Mouse (Mus musculus): ENCODE data around the gene Angpt4. TPM values are rescaled to one million over a fixed set of nuclear protein-coding genes. Genes with fewer than 3 reads are reported as not detected.

Angpt4 gene
- total and polyA plus RNA-seq, 2 experiments = under 0.01 to 0.10 TPM

DNA sequence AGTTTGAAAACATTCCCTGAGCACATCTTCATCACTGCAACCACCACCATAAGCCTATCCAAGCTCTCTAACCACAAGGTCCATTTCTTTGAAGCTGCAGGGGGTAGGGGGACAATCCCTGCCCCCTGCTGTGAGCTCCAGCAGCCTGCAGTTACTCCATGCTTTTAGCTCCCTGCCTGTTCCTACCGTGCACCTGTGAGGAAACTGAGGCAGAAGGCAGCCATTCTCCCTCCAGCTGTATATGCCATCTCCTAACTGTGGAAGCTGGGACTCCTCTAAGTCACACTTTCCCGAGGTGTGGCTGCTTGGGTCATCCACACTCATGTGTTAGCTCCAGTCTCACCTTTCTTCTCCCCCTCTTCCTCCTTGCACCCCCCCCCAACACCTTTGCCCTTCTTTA is 4.1 kb downstream of the Angpt4 start:
- H3K4me1 ChIP-seq (ENCODE audit: control insufficient read depth, insufficient read depth, low read length) = no peaks in the 10 kb centered on the region
- no peaks in the 10 kb centered on the region for H3K36me3 ChIP-seq (ENCODE audit: control insufficient read depth, insufficient read depth, low read length)
- TF ChIP-seq POLR2A (IDR thresholded peaks at IDR 0.05; ENCODE audit: extremely low read depth, insufficient read depth, low read length) (no peak), CTCF (IDR thresholded peaks at IDR 0.05; ENCODE audit: low read depth, low read length) (no peak)
- no peaks in the 10 kb centered on the region for H3K79me2 ChIP-seq (ENCODE audit: control insufficient read depth, insufficient read depth, low read length)
- no peak overlapping the region for H3K4me3 ChIP-seq (ENCODE audit: insufficient read depth, low read depth, low read length)
- no peak for DNase-seq (ENCODE audit: extremely low read depth, low read depth, low spot score)
- no peak overlapping the region for H3K27ac ChIP-seq (replicated peaks; ENCODE audit: insufficient read depth, low read depth, low read length)
- no peak overlapping the region for H3K9ac ChIP-seq (ENCODE audit: low read depth, low read length)
- WGBS = 24% methylated on average over 2 of the region's 2 CpGs
- H3K27me3 ChIP-seq (ENCODE audit: control insufficient read depth, insufficient read depth, low read length) = no peaks in the 10 kb centered on the region

DNA sequence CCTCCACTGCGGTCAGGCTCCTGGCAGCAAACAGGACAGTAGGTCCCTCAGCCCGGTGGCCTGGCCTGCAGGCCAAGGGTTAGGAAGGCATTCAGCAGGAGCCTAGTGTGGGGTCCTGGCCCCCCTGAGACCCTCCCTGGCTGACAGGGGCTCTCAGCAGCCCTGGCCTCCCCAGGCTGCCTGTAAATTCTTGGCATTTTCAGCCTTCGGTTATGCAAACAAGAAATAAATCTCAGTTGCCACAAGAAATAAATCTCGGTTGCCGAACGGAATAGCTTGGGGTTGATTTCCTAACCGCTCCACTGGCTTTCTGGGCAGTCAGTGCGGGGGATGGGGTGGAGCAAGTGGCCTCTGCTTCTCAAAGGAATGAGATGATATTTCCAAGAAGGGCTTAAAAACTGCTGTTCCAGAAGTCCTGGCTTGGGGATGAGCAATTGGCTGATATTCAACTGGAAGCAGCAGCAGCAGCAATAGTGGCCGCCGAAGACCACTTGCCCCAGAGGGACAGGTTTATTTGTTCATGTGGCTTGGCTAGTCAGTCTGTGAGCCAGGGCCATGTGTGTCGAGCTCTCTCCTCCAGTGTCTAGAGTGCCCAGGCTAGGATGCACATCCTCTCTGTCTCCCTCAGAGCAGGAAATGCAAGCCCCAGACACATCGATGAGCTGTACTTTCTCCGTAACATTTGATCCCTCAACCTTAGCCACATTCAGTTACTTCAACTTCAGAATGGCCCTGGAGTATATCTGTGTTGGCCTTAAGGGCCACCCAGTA is 5.2 kb downstream of the Angpt4 start:
- Histone ChIP-seq H3K79me2 (ENCODE audit: control insufficient read depth, insufficient read depth, low read length) (no peaks in the 10 kb centered on the region), H3K4me3 (ENCODE audit: insufficient read depth, low read depth, low read length) (no peak overlapping the region), H3K27ac (replicated peaks; ENCODE audit: insufficient read depth, low read depth, low read length) (no peak overlapping the region), H3K27me3 (ENCODE audit: control insufficient read depth, insufficient read depth, low read length) (no peaks in the 10 kb centered on the region), H3K9ac (ENCODE audit: low read depth, low read length) (no peak overlapping the region), H3K36me3 (ENCODE audit: control insufficient read depth, insufficient read depth, low read length) (no peaks in the 10 kb centered on the region), H3K4me1 (ENCODE audit: control insufficient read depth, insufficient read depth, low read length) (no peaks in the 10 kb centered on the region)
- no peak for DNase-seq (ENCODE audit: extremely low read depth, low read depth, low spot score)
- no peak for TF ChIP-seq CTCF (IDR thresholded peaks at IDR 0.05; ENCODE audit: low read depth, low read length)
- no peak for TF ChIP-seq POLR2A (IDR thresholded peaks at IDR 0.05; ENCODE audit: extremely low read depth, insufficient read depth, low read length)
- WGBS = 78% methylated on average over 13 of the region's 13 CpGs

DNA sequence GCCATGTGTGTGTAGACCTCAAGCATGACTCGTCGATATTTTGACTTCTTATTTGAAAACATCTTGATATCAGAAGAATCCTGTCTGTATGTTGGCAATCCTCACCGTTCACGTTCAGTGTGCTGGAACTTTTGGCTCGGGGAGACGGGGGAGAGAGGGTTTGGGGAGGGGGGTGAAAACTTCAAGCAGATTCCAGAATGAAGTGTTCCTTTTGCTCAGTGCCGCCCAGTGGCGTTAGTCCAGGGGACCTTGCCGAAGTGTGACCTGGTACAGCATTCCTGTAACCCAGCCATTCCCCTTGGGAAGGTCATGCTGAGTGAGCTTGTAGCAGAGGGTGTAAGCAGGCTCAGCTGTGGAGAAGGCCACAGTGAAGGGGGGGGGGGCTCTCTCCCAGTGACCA is 8.1 kb downstream of the Angpt4 start:
- H3K4me3 ChIP-seq (ENCODE audit: insufficient read depth, low read depth, low read length) = no peak overlapping the region
- DNase-seq (ENCODE audit: extremely low read depth, low read depth, low spot score) = no peak
- H3K79me2 ChIP-seq (ENCODE audit: control insufficient read depth, insufficient read depth, low read length) = no peaks in the 10 kb centered on the region
- TF ChIP-seq POLR2A (IDR thresholded peaks at IDR 0.05; ENCODE audit: extremely low read depth, insufficient read depth, low read length) (no peak), CTCF (IDR thresholded peaks at IDR 0.05; ENCODE audit: low read depth, low read length) (no peak)
- H3K27me3 ChIP-seq (ENCODE audit: control insufficient read depth, insufficient read depth, low read length) = no peaks in the 10 kb centered on the region
- no peaks in the 10 kb centered on the region for H3K4me1 ChIP-seq (ENCODE audit: control insufficient read depth, insufficient read depth, low read length)
- H3K27ac ChIP-seq (replicated peaks; ENCODE audit: insufficient read depth, low read depth, low read length) = no peak overlapping the region
- WGBS = 83% methylated on average over 9 of the region's 9 CpGs
- no peak overlapping the region for H3K9ac ChIP-seq (ENCODE audit: low read depth, low read length)
- H3K36me3 ChIP-seq (ENCODE audit: control insufficient read depth, insufficient read depth, low read length) = no peaks in the 10 kb centered on the region

DNA sequence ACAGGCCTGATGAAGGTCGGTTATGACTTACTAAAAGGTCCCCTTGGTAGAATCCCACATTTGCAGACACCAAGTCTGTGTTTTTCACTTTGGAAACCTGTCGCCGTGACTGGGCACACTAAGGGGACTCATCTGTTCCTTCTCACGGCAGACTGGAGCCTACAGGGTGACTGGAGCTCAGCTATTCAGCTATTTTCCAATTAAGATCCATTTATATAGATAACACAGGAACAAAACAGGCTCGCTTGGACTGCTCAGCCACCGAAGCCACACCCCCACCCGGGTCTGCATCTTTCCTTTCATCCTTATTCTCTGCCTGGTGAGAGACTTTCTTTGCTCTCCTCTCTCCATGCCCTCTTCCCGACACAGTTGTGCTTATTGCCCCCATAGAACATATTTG is 10.1 kb downstream of the Angpt4 start:
- 83% methylated on average over 8 of the region's 8 CpGs for WGBS
- Histone ChIP-seq H3K27ac (replicated peaks; ENCODE audit: insufficient read depth, low read depth, low read length) (no peak overlapping the region), H3K27me3 (ENCODE audit: control insufficient read depth, insufficient read depth, low read length) (no peaks in the 10 kb centered on the region), H3K4me3 (ENCODE audit: insufficient read depth, low read depth, low read length) (no peak overlapping the region), H3K36me3 (ENCODE audit: control insufficient read depth, insufficient read depth, low read length) (no peaks in the 10 kb centered on the region), H3K4me1 (ENCODE audit: control insufficient read depth, insufficient read depth, low read length) (peaks cover 11% of the 10 kb centered on the region), H3K79me2 (ENCODE audit: control insufficient read depth, insufficient read depth, low read length) (no peaks in the 10 kb centered on the region), H3K9ac (ENCODE audit: low read depth, low read length) (no peak overlapping the region)
- TF ChIP-seq CTCF (IDR thresholded peaks at IDR 0.05; ENCODE audit: low read depth, low read length) = no peak
- no peak for TF ChIP-seq POLR2A (IDR thresholded peaks at IDR 0.05; ENCODE audit: extremely low read depth, insufficient read depth, low read length)
- no peak for DNase-seq (ENCODE audit: extremely low read depth, low read depth, low spot score)

DNA sequence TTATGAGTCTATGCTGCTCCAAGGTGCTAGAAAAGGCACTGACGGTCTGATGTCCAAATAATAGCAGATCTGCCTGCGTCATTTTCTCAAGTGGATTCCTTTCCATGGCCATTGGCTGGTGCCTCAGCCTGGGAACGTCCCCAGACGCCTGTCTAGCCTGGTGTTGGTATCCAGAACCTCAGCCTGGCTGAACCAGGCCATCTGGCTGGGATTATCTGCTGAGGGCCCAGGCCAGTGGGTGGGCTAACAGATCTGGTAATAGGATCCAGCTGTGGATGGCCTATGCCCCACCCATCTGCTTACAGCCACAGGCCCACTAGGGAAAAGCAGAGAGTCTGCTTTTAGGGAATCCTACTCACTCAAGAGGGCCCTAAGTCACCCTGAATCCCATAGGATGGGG is 10.6 kb downstream of the Angpt4 start:
- no peak for TF ChIP-seq POLR2A (IDR thresholded peaks at IDR 0.05; ENCODE audit: extremely low read depth, insufficient read depth, low read length)
- no peak for TF ChIP-seq CTCF (IDR thresholded peaks at IDR 0.05; ENCODE audit: low read depth, low read length)
- Histone ChIP-seq H3K4me3 (ENCODE audit: insufficient read depth, low read depth, low read length) (no peak overlapping the region), H3K27me3 (ENCODE audit: control insufficient read depth, insufficient read depth, low read length) (no peaks in the 10 kb centered on the region), H3K36me3 (ENCODE audit: control insufficient read depth, insufficient read depth, low read length) (no peaks in the 10 kb centered on the region), H3K4me1 (ENCODE audit: control insufficient read depth, insufficient read depth, low read length) (peaks cover 16% of the 10 kb centered on the region), H3K79me2 (ENCODE audit: control insufficient read depth, insufficient read depth, low read length) (no peaks in the 10 kb centered on the region), H3K27ac (replicated peaks; ENCODE audit: insufficient read depth, low read depth, low read length) (no peak overlapping the region), H3K9ac (ENCODE audit: low read depth, low read length) (no peak overlapping the region)
- 81% methylated on average over 4 of the region's 4 CpGs for WGBS
- no peak for DNase-seq (ENCODE audit: extremely low read depth, low read depth, low spot score)

DNA sequence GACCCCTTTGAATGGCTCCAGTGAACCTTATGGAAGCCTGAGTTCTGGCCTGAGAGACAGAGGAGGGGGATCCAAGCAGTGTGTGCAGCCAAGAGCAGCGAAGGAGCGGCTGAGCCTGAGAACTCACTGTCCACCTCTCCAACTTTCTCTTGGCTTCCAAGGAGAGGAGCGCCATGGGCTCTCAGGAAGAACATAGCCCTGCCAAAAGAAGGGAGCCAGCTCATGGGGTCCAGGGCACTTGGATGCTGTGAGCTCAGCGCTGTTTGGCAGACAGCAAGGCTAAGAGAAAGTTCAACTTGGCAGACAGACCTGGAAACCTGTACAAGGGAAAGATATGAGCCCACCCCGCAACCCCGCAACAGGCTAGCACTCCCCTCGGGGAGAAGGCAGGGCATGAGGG is 13.3 kb downstream of the Angpt4 start:
- Histone ChIP-seq H3K27me3 (ENCODE audit: control insufficient read depth, insufficient read depth, low read length) (no peaks in the 10 kb centered on the region), H3K27ac (replicated peaks; ENCODE audit: insufficient read depth, low read depth, low read length) (no peak overlapping the region), H3K9ac (ENCODE audit: low read depth, low read length) (no peak overlapping the region), H3K4me3 (ENCODE audit: insufficient read depth, low read depth, low read length) (no peak overlapping the region), H3K36me3 (ENCODE audit: control insufficient read depth, insufficient read depth, low read length) (no peaks in the 10 kb centered on the region), H3K79me2 (ENCODE audit: control insufficient read depth, insufficient read depth, low read length) (no peaks in the 10 kb centered on the region), H3K4me1 (ENCODE audit: control insufficient read depth, insufficient read depth, low read length) (peaks cover 22% of the 10 kb centered on the region)
- 77% methylated on average over 7 of the region's 7 CpGs for WGBS
- no peak for TF ChIP-seq POLR2A (IDR thresholded peaks at IDR 0.05; ENCODE audit: extremely low read depth, insufficient read depth, low read length)
- TF ChIP-seq CTCF (IDR thresholded peaks at IDR 0.05; ENCODE audit: low read depth, low read length) = no peak
- DNase-seq (ENCODE audit: extremely low read depth, low read depth, low spot score) = no peak

All from liver, adult 2 months (tissue).